Mouse (Mus musculus): ENCODE results near the gene Acap1. TPM values are rescaled to one million over a fixed set of nuclear protein-coding genes. Genes with fewer than 3 reads are reported as not detected.
A peak's percentile ranks its signal among the peaks of the same experiment; 100 is the strongest.

Acap1 gene
- polyA plus RNA-seq, 2 experiments = 2.8 to 3.3 TPM

DNA sequence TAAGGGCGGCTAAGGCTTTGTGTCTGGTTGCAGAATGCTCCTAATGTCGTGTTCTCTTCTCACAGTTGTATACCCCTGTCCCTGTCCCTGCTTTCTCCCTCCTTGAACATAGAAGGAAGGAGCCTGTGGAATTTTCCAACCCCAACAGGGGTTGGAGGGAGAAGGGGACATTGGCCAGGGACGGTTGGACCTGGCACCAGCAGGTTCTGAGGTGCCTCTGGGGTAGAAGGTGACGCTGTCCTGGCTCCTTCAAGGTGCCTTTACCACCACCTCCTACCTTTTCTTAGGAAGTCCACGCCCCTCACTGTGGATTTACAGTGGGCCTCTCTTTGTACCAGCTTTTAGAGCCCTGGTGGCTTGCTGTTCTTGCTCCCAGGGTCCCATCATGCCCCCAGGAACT, 42.5 kb upstream of the Acap1 start:
- peaks cover 53% of the 10 kb centered on the region for H3K27me3 ChIP-seq (ENCODE audit: control insufficient read depth, insufficient read depth, low read length)
- H3K36me3 ChIP-seq (replicated peaks; ENCODE audit: control insufficient read depth, insufficient read depth, low read depth) = no peaks in the 10 kb centered on the region; the same call in 1 of the 2 replicates
- H3K4me3 ChIP-seq (ENCODE audit: insufficient read depth in 1 of 2, low read depth in 2 of 2, low read length in 2 of 2) = no peak overlapping the region
- 57% methylated on average over 5 of the region's 5 CpGs for WGBS (ENCODE audit: insufficient replicate concordance)
- ATAC-seq (ENCODE audit: insufficient read depth) (no peak), DNase-seq (ENCODE audit: low read depth in 3 of 3, low spot score in 3 of 3) (no peak)
- no peak for TF ChIP-seq EP300 (IDR thresholded peaks at IDR 0.05; ENCODE audit: low read depth)
- TF ChIP-seq CTCF (IDR thresholded peaks at IDR 0.05; ENCODE audit: low read depth) = no peak
- H3K9me3 ChIP-seq (ENCODE audit: control insufficient read depth, low read length) = no peaks in the 10 kb centered on the region
- H3K9ac ChIP-seq (replicated peaks) = no peak overlapping the region
- H3K27ac ChIP-seq = no peak overlapping the region
- H3K4me2 ChIP-seq (ENCODE audit: low read depth) = no peak overlapping the region
- peaks cover 10 to 12% of the 10 kb centered on the region in 2 experiments for H3K4me1 ChIP-seq (replicated peaks; ENCODE audit: control insufficient read depth in 2 of 2, insufficient read depth in 2 of 2, low read length in 1 of 2)

DNA sequence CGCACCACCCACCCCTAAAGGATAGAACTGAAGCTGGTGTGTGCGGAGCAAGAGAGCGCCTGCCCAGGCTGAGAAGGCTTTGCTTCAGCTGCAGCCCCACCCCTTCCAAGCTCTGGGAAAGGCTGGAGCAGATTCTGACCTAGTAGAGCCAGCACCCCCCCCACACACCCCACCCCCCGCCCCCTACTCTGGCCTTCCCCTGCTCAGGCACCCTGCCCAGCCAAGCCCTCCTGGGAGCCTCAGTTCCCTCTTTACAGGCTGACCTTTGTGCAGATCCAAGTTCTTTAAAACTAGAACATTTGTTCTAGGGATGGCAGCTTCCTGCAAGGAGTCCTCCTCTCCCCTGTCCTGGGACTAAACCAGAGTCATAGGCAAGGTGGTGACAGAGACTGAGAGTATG, 42.0 kb upstream of the Acap1 start:
- DNase-seq (ENCODE audit: low read depth in 3 of 3, low spot score in 3 of 3) (no peak), ATAC-seq (ENCODE audit: insufficient read depth) (no peak)
- WGBS (ENCODE audit: insufficient replicate concordance) = 33% methylated on average over 4 of the region's 4 CpGs
- Histone ChIP-seq H3K4me2 (ENCODE audit: low read depth) (no peak overlapping the region), H3K4me1 (replicated peaks; ENCODE audit: control insufficient read depth in 2 of 2, insufficient read depth in 2 of 2, low read length in 1 of 2) (peaks cover 10 to 12% of the 10 kb centered on the region in 2 experiments), H3K9me3 (ENCODE audit: control insufficient read depth, low read length) (no peaks in the 10 kb centered on the region), H3K27me3 (ENCODE audit: control insufficient read depth, insufficient read depth, low read length) (peaks cover 53% of the 10 kb centered on the region), H3K4me3 (ENCODE audit: insufficient read depth in 1 of 2, low read depth in 2 of 2, low read length in 2 of 2) (no peak overlapping the region), H3K9ac (replicated peaks) (no peak overlapping the region), H3K27ac (no peak overlapping the region), H3K36me3 (replicated peaks; ENCODE audit: control insufficient read depth, insufficient read depth, low read depth) (no peaks in the 10 kb centered on the region)
- TF ChIP-seq EP300 (IDR thresholded peaks at IDR 0.05; ENCODE audit: low read depth) (no peak), CTCF (IDR thresholded peaks at IDR 0.05; ENCODE audit: low read depth) (no peak)

DNA sequence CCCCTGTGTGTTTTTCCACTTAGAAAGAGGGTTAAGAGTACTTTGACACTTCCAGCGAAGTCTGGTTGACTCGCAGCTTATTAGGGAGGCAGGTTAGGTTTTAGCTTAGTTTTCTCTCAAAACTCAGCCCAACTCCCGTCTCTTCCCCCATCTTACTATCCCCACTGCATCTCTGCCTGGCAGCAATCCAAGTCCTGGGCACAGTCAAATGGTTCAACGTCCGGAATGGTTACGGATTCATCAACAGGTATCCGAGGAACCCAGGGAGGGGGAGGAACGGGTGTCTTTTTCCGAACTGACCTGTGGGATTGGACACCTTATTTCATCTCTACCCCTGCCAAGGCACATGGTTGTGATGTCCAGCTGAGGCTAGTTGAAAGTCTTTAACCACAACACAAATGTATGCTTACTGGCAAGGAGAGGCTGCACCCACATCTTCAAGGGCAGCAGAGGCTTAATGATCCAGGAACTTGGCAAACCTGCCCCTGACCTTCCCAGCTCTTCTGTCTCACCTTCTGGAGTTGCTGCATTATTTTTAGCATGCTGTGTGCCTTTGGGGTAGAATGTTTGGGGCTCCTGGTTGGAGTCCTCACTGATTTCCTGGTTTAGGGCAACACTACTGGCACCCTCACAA, 41.5 kb upstream of the Acap1 start:
- TF ChIP-seq CTCF (IDR thresholded peaks at IDR 0.05; ENCODE audit: low read depth) (no peak), EP300 (IDR thresholded peaks at IDR 0.05; ENCODE audit: low read depth) (no peak)
- H3K27me3 ChIP-seq (ENCODE audit: control insufficient read depth, insufficient read depth, low read length) = peaks cover 53% of the 10 kb centered on the region
- peaks cover 10 to 12% of the 10 kb centered on the region in 2 experiments for H3K4me1 ChIP-seq (replicated peaks; ENCODE audit: control insufficient read depth in 2 of 2, insufficient read depth in 2 of 2, low read length in 1 of 2)
- H3K9me3 ChIP-seq (ENCODE audit: control insufficient read depth, low read length) = no peaks in the 10 kb centered on the region
- ATAC-seq (ENCODE audit: insufficient read depth) (no peak), DNase-seq (ENCODE audit: low read depth in 3 of 3, low spot score in 3 of 3) (no peak)
- WGBS (ENCODE audit: insufficient replicate concordance) = 51% methylated on average over 9 of the region's 9 CpGs
- no peak overlapping the region for H3K9ac ChIP-seq (replicated peaks)
- H3K27ac ChIP-seq = no peak overlapping the region
- no peak overlapping the region for H3K4me2 ChIP-seq (ENCODE audit: low read depth)
- H3K36me3 ChIP-seq (replicated peaks; ENCODE audit: control insufficient read depth, insufficient read depth, low read depth) = no peaks in the 10 kb centered on the region
- H3K4me3 ChIP-seq (ENCODE audit: insufficient read depth in 1 of 2, low read depth in 2 of 2, low read length in 2 of 2) = no peak overlapping the region

DNA sequence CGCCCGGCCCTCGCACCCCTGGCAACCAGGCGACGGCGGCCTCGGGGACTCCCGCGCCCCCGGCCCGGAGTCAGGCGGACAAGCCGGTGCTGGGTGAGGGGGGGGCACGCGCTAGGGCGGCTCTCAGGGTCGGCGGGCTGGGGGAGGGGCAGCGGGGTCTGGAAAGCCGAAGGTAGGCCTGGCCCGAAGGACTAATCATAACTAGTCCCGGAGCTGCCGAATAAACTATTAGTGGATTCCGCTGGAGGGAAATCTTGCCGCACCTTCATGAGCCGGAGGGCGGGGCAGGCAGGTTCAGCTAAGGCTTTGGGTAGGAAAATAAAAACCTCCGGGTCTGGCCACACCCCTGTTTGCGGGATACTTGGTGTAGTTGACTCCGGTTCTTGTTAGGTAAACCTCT, 40.8 kb upstream of the Acap1 start:
- ATAC-seq (ENCODE audit: insufficient read depth) (no peak), DNase-seq (ENCODE audit: low read depth in 3 of 3, low spot score in 3 of 3) (no peak)

DNA sequence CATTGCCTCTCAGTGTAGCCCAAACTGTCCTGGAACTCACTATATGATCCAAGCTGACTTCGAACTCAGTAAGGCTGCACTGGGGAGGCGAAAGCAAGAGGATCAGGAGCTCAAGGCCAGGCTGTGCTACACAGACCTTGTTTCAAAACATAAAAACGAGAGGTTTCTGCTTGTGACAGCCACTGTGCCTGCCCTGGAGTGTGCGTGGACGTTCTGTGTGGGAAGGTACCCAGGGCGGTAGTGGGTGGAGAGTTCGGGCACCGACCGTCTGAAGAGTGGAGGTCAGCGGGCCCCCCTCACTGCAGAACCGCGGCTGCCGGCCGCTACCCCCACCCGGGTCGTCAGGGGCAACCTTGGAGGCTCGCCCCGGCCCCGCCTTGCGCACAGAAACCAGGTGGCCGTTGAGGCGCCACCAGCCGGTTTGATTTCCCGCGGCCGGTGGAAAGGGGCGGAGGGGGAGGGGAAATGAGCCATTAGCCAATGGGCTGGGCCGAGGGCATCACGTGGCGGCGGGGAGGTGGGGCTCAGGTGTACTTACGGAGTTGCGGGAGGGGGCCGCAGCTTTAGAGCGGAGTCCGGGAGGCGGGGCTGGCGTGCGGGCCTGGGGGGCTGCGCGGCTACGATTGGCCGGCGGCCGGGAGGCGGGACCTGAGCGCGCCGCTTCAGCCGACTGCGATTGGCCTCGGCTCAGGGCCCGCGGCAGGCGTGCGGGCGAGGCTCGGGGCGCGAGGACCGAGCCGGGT, 40.0 kb upstream of the Acap1 start, which contains the start of gene Ybx2:
Gene Ybx2, plus strand, starts transcription at position 660 of the 743 bp plus-strand sequence.
- Histone ChIP-seq H3K9me3 (ENCODE audit: control insufficient read depth, low read length) (no peaks in the 10 kb centered on the region), H3K4me3 (ENCODE audit: insufficient read depth in 1 of 2, low read depth in 2 of 2, low read length in 2 of 2) (peak within 1 kb of the TSS; percentile 10 to 53), H3K9ac (replicated peaks) (peak within 1 kb of the TSS; percentile 39; the same call in 1 of the 2 replicates), H3K36me3 (replicated peaks; ENCODE audit: control insufficient read depth, insufficient read depth, low read depth) (no peaks in the 10 kb centered on the region), H3K27ac (no peak within 1 kb of the TSS), H3K4me2 (ENCODE audit: low read depth) (peak within 1 kb of the TSS; percentile 73), H3K4me1 (replicated peaks; ENCODE audit: control insufficient read depth in 2 of 2, insufficient read depth in 2 of 2, low read length in 1 of 2) (peaks cover 10 to 12% of the 10 kb centered on the region in 2 experiments), H3K27me3 (ENCODE audit: control insufficient read depth, insufficient read depth, low read length) (peaks cover 53% of the 10 kb centered on the region)
- DNase-seq (ENCODE audit: low read depth in 3 of 3, low spot score in 3 of 3) (peak in 1 of 3 experiments; percentile 74), ATAC-seq (ENCODE audit: insufficient read depth) (peak; percentile 75)
- TF ChIP-seq EP300 (IDR thresholded peaks at IDR 0.05; ENCODE audit: low read depth) = no peak
- TF ChIP-seq CTCF (IDR thresholded peaks at IDR 0.05; ENCODE audit: low read depth) = 0 out of 2 replicates have a peak, but pooled peaks have one; percentile 18
- WGBS (ENCODE audit: insufficient replicate concordance) = 2% methylated on average over 61 of the region's 62 CpGs

More for the DNA sequence above, 40.8 kb upstream of the Acap1 start:
- peak overlapping the region; percentile 73 for H3K4me2 ChIP-seq (ENCODE audit: low read depth)
- no peaks in the 10 kb centered on the region for H3K36me3 ChIP-seq (replicated peaks; ENCODE audit: control insufficient read depth, insufficient read depth, low read depth)
- H3K4me3 ChIP-seq (ENCODE audit: insufficient read depth in 1 of 2, low read depth in 2 of 2, low read length in 2 of 2) = peak overlapping the region in 1 of 2 experiments; percentile 53; a peak in 2 of 4 replicates
- no peaks in the 10 kb centered on the region for H3K9me3 ChIP-seq (ENCODE audit: control insufficient read depth, low read length)
- WGBS (ENCODE audit: insufficient replicate concordance) = 5% methylated on average over 30 of the region's 30 CpGs
- H3K27me3 ChIP-seq (ENCODE audit: control insufficient read depth, insufficient read depth, low read length) = peaks cover 53% of the 10 kb centered on the region
- TF ChIP-seq CTCF (IDR thresholded peaks at IDR 0.05; ENCODE audit: low read depth) (no peak), EP300 (IDR thresholded peaks at IDR 0.05; ENCODE audit: low read depth) (no peak)
- H3K4me1 ChIP-seq (replicated peaks; ENCODE audit: control insufficient read depth in 2 of 2, insufficient read depth in 2 of 2, low read length in 1 of 2) = peaks cover 10 to 12% of the 10 kb centered on the region in 2 experiments
- H3K27ac ChIP-seq = no peak overlapping the region
- no peak overlapping the region for H3K9ac ChIP-seq (replicated peaks)

All from liver, embryonic 14.5 days (tissue).